Mouse (Mus musculus): Measurements from ENCODE around the gene Patl1.

DNA sequence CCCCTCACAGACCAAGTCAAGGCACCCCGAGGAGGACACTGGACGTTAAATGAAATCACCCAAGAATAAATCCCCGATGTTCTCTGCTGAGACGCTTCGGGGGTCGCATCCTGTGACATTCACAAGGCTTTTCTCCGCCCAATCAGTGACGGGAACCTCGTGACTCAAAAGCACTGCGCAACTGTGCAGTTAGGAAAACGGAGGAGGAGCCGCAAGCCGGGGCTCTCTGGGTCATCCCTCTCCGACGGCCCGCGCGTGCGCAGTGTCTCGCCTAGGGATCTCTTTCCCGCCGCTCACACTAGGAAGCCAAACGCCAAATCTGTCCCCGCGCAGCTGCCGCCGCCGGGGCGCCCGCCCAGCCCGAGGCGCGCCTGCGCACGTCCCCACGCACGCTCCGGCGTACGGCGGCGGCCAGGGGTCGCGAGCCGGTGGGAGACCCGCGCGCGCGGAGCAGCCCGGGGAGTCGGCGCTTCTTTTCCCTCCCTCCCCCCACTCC, at the start of gene Patl1:
- TF ChIP-seq GATA1 (IDR thresholded peaks at IDR 0.05; ENCODE audit: borderline replicate concordance, low read length), result no peak
- TF ChIP-seq FLI1 (IDR thresholded peaks at IDR 0.05; ENCODE audit: low read length), result no peak

Measured in megakaryocyte, embryonic 14.5 days (primary cell).